In genomic region chr5:136694976-136695375, GRCm38 (mm10) we compare ENCODE assay signal across 33 mouse cellular contexts. TPM values are rescaled to one million over a fixed set of nuclear protein-coding genes. Genes with fewer than 3 reads are reported as not detected.
"Had no signal": no experiment of that assay in that cellular context is flagged by ENCODE, and none has a peak within 500 bp of the region (broad histone marks: within the 10 kb centered on the region; RNA-seq: fewer than 3 reads in every experiment).

No protein-coding gene starts in this region.

- H3K9ac ChIP-seq: heart, embryonic 12.5 days; hindbrain, embryonic 12.5 days; hindbrain, embryonic 14.5 days; intestine, embryonic 15.5 days; kidney, embryonic 15.5 days; limb, embryonic 13.5 days; limb, embryonic 15.5 days; liver, embryonic 12.5 days had no signal

- H3K36me3 ChIP-seq: heart, embryonic 10.5 days; heart, embryonic 12.5 days; hindbrain, embryonic 10.5 days; hindbrain, embryonic 12.5 days; intestine, embryonic 15.5 days; kidney, embryonic 15.5 days; limb, embryonic 13.5 days; limb, embryonic 15.5 days; liver, embryonic 12.5 days had no signal

- H3K4me3 ChIP-seq: heart, embryonic 10.5 days; heart, embryonic 12.5 days; hindbrain, embryonic 10.5 days; hindbrain, embryonic 12.5 days; intestine, embryonic 15.5 days; kidney, embryonic 15.5 days; layer of hippocampus, adult 2 months; left cerebral cortex, adult 2 months; limb, embryonic 13.5 days; limb, embryonic 15.5 days; liver, embryonic 12.5 days had no signal

- H3K9me3 ChIP-seq: heart, embryonic 10.5 days; heart, embryonic 12.5 days; hindbrain, embryonic 12.5 days; intestine, embryonic 15.5 days; kidney, embryonic 15.5 days; limb, embryonic 13.5 days; limb, embryonic 15.5 days; liver, embryonic 12.5 days had no signal

- H3K27ac ChIP-seq: heart, embryonic 10.5 days; hindbrain, embryonic 10.5 days; hindbrain, embryonic 12.5 days; hindbrain, embryonic 14.5 days; intestine, embryonic 15.5 days; kidney, embryonic 15.5 days; kidney, postnatal 0 days; layer of hippocampus, adult 2 months; left cerebral cortex, adult 2 months; limb, embryonic 13.5 days; limb, embryonic 15.5 days; liver, embryonic 12.5 days had no signal

- DNase-seq: gastrocnemius, postnatal 10 days; gastrocnemius, postnatal 25 days; heart, adult 18-20 months; heart, postnatal 10 days; heart, postnatal 4 days; kidney, adult 18-20 months; kidney, adult 8-10 months; kidney, postnatal 25 days had no signal

- H3K4me2 ChIP-seq: heart, embryonic 12.5 days; hindbrain, embryonic 12.5 days; hindbrain, embryonic 14.5 days; intestine, embryonic 15.5 days; kidney, embryonic 15.5 days; limb, embryonic 13.5 days; limb, embryonic 15.5 days; liver, embryonic 12.5 days had no signal

- H3K4me1 ChIP-seq: heart, embryonic 12.5 days; hindbrain, embryonic 12.5 days; liver, embryonic 12.5 days had no signal

- H3K27me3 ChIP-seq: hindbrain, embryonic 12.5 days; intestine, embryonic 15.5 days; kidney, embryonic 15.5 days; liver, embryonic 12.5 days had no signal

RNA-seq across cellular contexts. Expression of gene Myl10, which starts 2.0 kb away (rescaled TPM):
- total RNA-seq: granulocyte monocyte progenitor cell, adult 5-6 weeks; heart, adult 18-20 months; heart, adult 8-10 months; heart, postnatal 10 days; heart, postnatal 25 days; heart, postnatal 4 days; layer of hippocampus, adult 2 months; layer of hippocampus, postnatal 10 days; layer of hippocampus, postnatal 25 days; left cerebral cortex, adult 2 months; left cerebral cortex, postnatal 14 days; left cerebral cortex, postnatal 36 days; liver, adult 2 months had no signal
- polyA plus RNA-seq: heart, embryonic 10.5 days; heart, embryonic 12.5 days; heart, embryonic 14.5 days; hindbrain, embryonic 10.5 days; hindbrain, embryonic 12.5 days; hindbrain, embryonic 14.5 days; hindbrain, embryonic 16.5 days; intestine, embryonic 15.5 days; intestine, postnatal 0 days; kidney, embryonic 15.5 days; kidney, postnatal 0 days; limb, embryonic 11.5 days; limb, embryonic 13.5 days; liver, adult 2 months; liver, embryonic 12.5 days had no signal
